Mouse (Mus musculus) brain, embryonic 14.5 days (tissue): ENCODE measurements around the gene Crybg3.

Source experiments
- CTCF ChIP-seq: fragments of 200-500 bp; IDR thresholded peaks from 2 replicates; pipeline ENCODE4 v1.5.1; 2012; ENCODE audit warnings: inconsistent platforms, mild to moderate bottlenecking, moderate library complexity, borderline replicate concordance; ENCODE audit not compliant: insufficient read depth, insufficient read length; ENCODE audit errors: extremely low read depth
- POLR2A ChIP-seq: fragments of 200-500 bp; IDR thresholded peaks from 2 replicates; pipeline ENCODE4 v1.6.1; 2012; ENCODE audit warnings: mild to moderate bottlenecking, inconsistent platforms, borderline replicate concordance; ENCODE audit not compliant: poor library complexity, insufficient read depth, insufficient read length, severe bottlenecking; ENCODE audit errors: extremely low read depth

DNA sequence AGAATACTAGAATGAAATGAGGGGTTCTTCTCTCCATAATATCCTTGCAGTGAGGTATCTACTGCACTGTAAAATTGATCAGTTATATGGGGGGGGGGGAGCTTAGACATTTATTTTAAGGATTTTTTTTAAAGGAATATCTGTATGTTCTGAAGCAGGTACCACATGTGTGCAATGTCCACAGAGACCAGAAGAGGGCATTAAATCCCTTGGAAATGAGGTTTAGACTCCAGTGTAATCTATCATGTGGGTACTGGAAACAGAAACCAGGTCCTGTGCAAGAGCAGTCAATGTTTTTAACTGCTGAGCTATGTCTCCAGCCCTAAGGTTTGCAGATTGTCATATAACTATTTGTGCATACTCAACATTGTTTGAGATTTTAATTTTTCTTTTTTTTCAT is 151.7 kb downstream of the Crybg3 start:
- TF ChIP-seq CTCF (no peak), POLR2A (no peak)
